In the genomic region with DNA sequence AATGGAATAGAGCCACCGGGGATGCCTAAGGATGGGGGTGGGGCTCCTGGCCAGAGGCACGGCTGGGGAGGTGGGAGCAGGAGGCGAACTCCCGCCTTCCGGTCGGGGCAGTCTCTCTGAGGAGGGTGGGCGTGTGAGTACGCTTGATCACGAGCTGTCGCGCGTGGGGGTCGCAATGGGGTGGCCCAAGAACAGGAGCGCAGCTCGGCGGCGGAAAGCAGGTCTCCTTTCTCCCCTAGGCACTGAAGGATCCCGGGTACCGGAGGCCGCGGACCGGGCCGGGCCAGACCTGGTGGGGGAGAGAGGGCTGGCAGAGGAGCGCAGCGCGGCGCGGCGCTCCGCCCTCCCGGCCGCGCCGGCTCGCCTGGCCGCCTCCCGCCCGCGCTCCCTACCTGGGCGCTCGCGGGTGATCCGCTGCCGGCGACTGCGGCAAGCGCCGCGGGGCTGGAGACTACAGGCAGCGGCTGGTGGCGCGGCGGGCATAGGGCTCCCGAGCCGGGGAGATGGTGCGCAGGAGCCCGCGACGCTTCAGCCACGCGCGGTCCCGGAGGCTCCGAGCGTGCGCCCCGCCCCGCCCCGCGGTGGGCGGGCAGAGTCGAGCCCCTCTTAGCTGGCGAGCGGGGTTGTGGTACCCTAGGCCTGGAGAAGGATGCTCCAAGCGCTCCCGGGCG, we compare ENCODE assay signal across 8 mouse cellular contexts. TPM values are rescaled to one million over a fixed set of nuclear protein-coding genes. Genes with fewer than 3 reads are reported as not detected.
A peak's percentile ranks its signal among the peaks of the same experiment; 100 is the strongest.
DNase-seq lines count a peak whose midpoint lies in the region; ATAC-seq and TF ChIP-seq lines count a peak whose summit lies in the region.

A gene (minus strand): TSS at position 530 of the 671 bp plus-strand sequence.

- no peak for DNase-seq in heart, adult 18-20 months
- no peak for DNase-seq in ES-E14 (ENCODE audit: low read depth, low spot score)
- DNase-seq in ovary, postnatal 36 days (ENCODE audit: low spot score) = no peak
- no peak for DNase-seq in embryo, embryonic 10 days (ENCODE audit: low spot score)
- DNase-seq in layer of hippocampus, postnatal 36 days = no peak

- in situ Hi-C loops in ES-E14 (cut with MboI; ENCODE audit: low sequenced_read_pairs in 2 of 2, unreplicated experiment in 2 of 2) = loop anchor here in 1 of 2 experiments (25.0 kb wide), 1 partner anchor 212 kb away; no protein-coding TSS in a partner anchor

- peak within 1 kb of the TSS; percentile 11; the same call in 1 of the 2 replicates for H3K9ac ChIP-seq in heart, embryonic 16.5 days (ENCODE audit: low read length)
- peak within 1 kb of the TSS; percentile 76 for H3K9ac ChIP-seq in ES-E14 (ENCODE audit: insufficient read depth, low read depth, low read length, poor library complexity, severe bottlenecking)
- peak within 1 kb of the TSS; percentile 59 for H3K9ac ChIP-seq in forebrain, embryonic 13.5 days
- no peak within 1 kb of the TSS for H3K9ac ChIP-seq in liver, embryonic 16.5 days (ENCODE audit: low read depth, low read length)

- no peak within 1 kb of the TSS for H3K27ac ChIP-seq in heart, embryonic 16.5 days (ENCODE audit: low read length)
- H3K27ac ChIP-seq in ES-E14 (ENCODE audit: insufficient read depth, low read depth, low read length, poor library complexity, severe bottlenecking) = no peak within 1 kb of the TSS
- H3K27ac ChIP-seq in forebrain, embryonic 13.5 days = no peak within 1 kb of the TSS
- no peak within 1 kb of the TSS for H3K27ac ChIP-seq in liver, embryonic 16.5 days (ENCODE audit: low read length)

- WGBS in heart, embryonic 16.5 days = 2% methylated on average over 69 of the region's 77 CpGs
- WGBS in forebrain, embryonic 13.5 days = under 1% methylated on average over 69 of the region's 77 CpGs
- WGBS in liver, embryonic 16.5 days (ENCODE audit: insufficient replicate concordance) = under 1% methylated on average over 56 of the region's 77 CpGs

- H3K4me3 ChIP-seq in heart, embryonic 16.5 days (ENCODE audit: low read length) = peak within 1 kb of the TSS; percentile 54
- H3K4me3 ChIP-seq in ES-E14 (ENCODE audit: insufficient read depth in 1 of 2, low read depth in 1 of 2, low read length in 2 of 2, poor library complexity in 1 of 2, severe bottlenecking in 1 of 2) = peak within 1 kb of the TSS; percentile 73 to 78
- peak within 1 kb of the TSS; percentile 56 for H3K4me3 ChIP-seq in forebrain, embryonic 13.5 days
- H3K4me3 ChIP-seq in liver, embryonic 16.5 days (ENCODE audit: low read depth, low read length) = peak within 1 kb of the TSS; percentile 42

- H3K27me3 ChIP-seq in heart, embryonic 16.5 days (ENCODE audit: control insufficient read depth, insufficient read depth, low read length) = peaks cover 51% of the 10 kb centered on the region
- peaks cover 72% of the 10 kb centered on the region for H3K27me3 ChIP-seq in forebrain, embryonic 13.5 days
- H3K27me3 ChIP-seq in liver, embryonic 16.5 days (ENCODE audit: control insufficient read depth, insufficient read depth, low read depth, low read length) = peaks cover 48% of the 10 kb centered on the region

- peaks cover 7% of the 10 kb centered on the region for H3K4me1 ChIP-seq in heart, embryonic 16.5 days (ENCODE audit: control insufficient read depth, insufficient read depth, low read length)
- no peaks in the 10 kb centered on the region; a peak in 1 of 4 replicates for H3K4me1 ChIP-seq in ES-E14 (ENCODE audit: control insufficient read depth in 2 of 2, insufficient read depth in 2 of 2, low read length in 2 of 2, poor library complexity in 1 of 2)
- peaks cover 25% of the 10 kb centered on the region for H3K4me1 ChIP-seq in forebrain, embryonic 13.5 days
- no peaks in the 10 kb centered on the region for H3K4me1 ChIP-seq in liver, embryonic 16.5 days (ENCODE audit: control insufficient read depth, low read depth, low read length)

- no peak for ATAC-seq in heart, embryonic 16.5 days (replicated peaks; ENCODE audit: extremely low read depth, insufficient read depth, low FRiP score)
- ATAC-seq in forebrain, embryonic 13.5 days = peak; percentile 50; the same call in 1 of the 2 replicates
- no peak for ATAC-seq in liver, embryonic 16.5 days (ENCODE audit: low read depth)

- peak within 1 kb of the TSS; percentile 79 for H3K4me2 ChIP-seq in heart, embryonic 16.5 days (ENCODE audit: low read depth, low read length)
- H3K4me2 ChIP-seq in forebrain, embryonic 13.5 days = peak within 1 kb of the TSS; percentile 84
- peak within 1 kb of the TSS; percentile 43 for H3K4me2 ChIP-seq in liver, embryonic 16.5 days (ENCODE audit: low read depth, low read length)

- no peaks in the 10 kb centered on the region for H3K36me3 ChIP-seq in heart, embryonic 16.5 days (ENCODE audit: control insufficient read depth, insufficient read depth)
- no peaks in the 10 kb centered on the region for H3K36me3 ChIP-seq in ES-E14 (ENCODE audit: control insufficient read depth, insufficient read depth, low read length, poor library complexity, severe bottlenecking)
- H3K36me3 ChIP-seq in forebrain, embryonic 13.5 days (ENCODE audit: poor library complexity, severe bottlenecking) = no peaks in the 10 kb centered on the region
- no peaks in the 10 kb centered on the region for H3K36me3 ChIP-seq in liver, embryonic 16.5 days (ENCODE audit: control insufficient read depth, insufficient read depth)

- H3K9me3 ChIP-seq in heart, embryonic 16.5 days (replicated peaks; ENCODE audit: control insufficient read depth, low read length) = no peaks in the 10 kb centered on the region
- no peaks in the 10 kb centered on the region for H3K9me3 ChIP-seq in ES-E14 (ENCODE audit: control insufficient read depth, insufficient read depth, low read depth, low read length)
- no peaks in the 10 kb centered on the region for H3K9me3 ChIP-seq in forebrain, embryonic 13.5 days (replicated peaks)
- no peaks in the 10 kb centered on the region for H3K9me3 ChIP-seq in liver, embryonic 16.5 days (replicated peaks; ENCODE audit: control insufficient read depth, low read length)

TF ChIP-seq in ES-E14, 5 proteins besides CTCF, POLR2A, EP300 and RAD21:
- TF ChIP-seq MAFK (IDR thresholded peaks at IDR 0.05; ENCODE audit: insufficient read depth, low read depth, low read length) = no peak

RNA-seq across cellular contexts. Expression of the gene that starts here (rescaled TPM):
- not detected in 2 replicates for polyA plus RNA-seq in heart, embryonic 16.5 days (2015; fragmentation: Nextera tagmentation; extraction: Ambion mirVana)
- total RNA-seq in heart, adult 18-20 months (2021) = not detected
- total RNA-seq in ES-E14 (2012; rRNA removed) = 0.13 and 0.37 TPM in 2 replicates
- polyA plus RNA-seq in forebrain, embryonic 13.5 days (2015; fragmentation: Nextera tagmentation; extraction: Ambion mirVana) = 0.11 and 0.18 TPM in 2 replicates
- not detected in 2 replicates for polyA plus RNA-seq in liver, embryonic 16.5 days (2015; fragmentation: Nextera tagmentation; extraction: Ambion mirVana)
- total RNA-seq in layer of hippocampus, postnatal 36 days (2021) = 1 to 10 TPM; 6.5 to 8.8 TPM

Comparison
In these comparisons a context has a peak if more than half of its experiments do, and no peak if none do; other contexts are left out.
1. Peak in ATAC-seq, H3K4me3 ChIP-seq, H3K9ac ChIP-seq and H3K4me2 ChIP-seq in forebrain, embryonic 13.5 days; RNA of the gene not detected or under 1 TPM.